Mouse (Mus musculus) cortical plate, adult 2 months (tissue): ENCODE data around the gene Acp2. TPM values are rescaled to one million over a fixed set of nuclear protein-coding genes. Genes with fewer than 3 reads are reported as not detected.

Experiments
- H3K27ac ChIP-seq: fragments of 200-500 bp; 2 replicates; pipeline ENCODE4 v1.5.1; 2012; ENCODE audit warnings: low read length, control low read depth, inconsistent platforms; ENCODE audit not compliant: insufficient read depth
- H3K4me1 ChIP-seq: fragments of 200-500 bp; 2 replicates; pipeline ENCODE4 v1.6.1; 2011; ENCODE audit warnings: low read length; ENCODE audit not compliant: control insufficient read depth, insufficient read depth
- H3K4me3 ChIP-seq: fragments of 200-500 bp; 2 replicates; pipeline ENCODE4 v1.5.1; 2011; ENCODE audit warnings: mild to moderate bottlenecking, low read length, control low read depth; ENCODE audit not compliant: insufficient read depth
- CTCF ChIP-seq: fragments of 200-500 bp; IDR thresholded peaks from 2 replicates; pipeline ENCODE4 v1.5.1; 2011; ENCODE audit warnings: mild to moderate bottlenecking, control low read depth, low read length; ENCODE audit not compliant: insufficient read depth; ENCODE audit errors: extremely low read depth
- POLR2A ChIP-seq: fragments of 200-500 bp; IDR thresholded peaks from 2 replicates; pipeline ENCODE4 v1.6.1; 2011; ENCODE audit warnings: mild to moderate bottlenecking, low read length, control low read depth; ENCODE audit not compliant: insufficient read depth; ENCODE audit errors: extremely low read depth
- polyA plus RNA-seq: library from polyadenylated mRNA; depleted of rRNA; stranded (reverse); fragments of >200 nt; gene quantifications from 2 replicates; pipeline ENCODE4 v1.2.3, GENCODE M21; 2012

Acp2 gene
- polyA plus RNA-seq, 1 experiment = 34.2 TPM

GRCm38 (mm10) chr2:91175490-91175889 is 27.2 kb upstream of the Acp2 start:
- peaks cover 2% of the 10 kb centered on the region; the same call in 1 of the 2 replicates for H3K4me1 ChIP-seq
- no peak overlapping the region for H3K4me3 ChIP-seq
- no peak overlapping the region for H3K27ac ChIP-seq
- no peak for TF ChIP-seq CTCF
- TF ChIP-seq POLR2A = no peak

GRCm38 (mm10) chr2:91176234-91176633 is 26.5 kb upstream of the Acp2 start:
- TF ChIP-seq POLR2A (no peak), CTCF (no peak)
- Histone ChIP-seq H3K27ac (no peak overlapping the region), H3K4me3 (no peak overlapping the region), H3K4me1 (peaks cover 2% of the 10 kb centered on the region; the same call in 1 of the 2 replicates)

GRCm38 (mm10) chr2:91179825-91180224 is 22.9 kb upstream of the Acp2 start:
- Histone ChIP-seq H3K27ac (no peak overlapping the region), H3K4me1 (peaks cover 3% of the 10 kb centered on the region; the same call in 1 of the 2 replicates), H3K4me3 (peak overlapping the region; percentile 21; the same call in 1 of the 2 replicates)
- TF ChIP-seq POLR2A = no peak
- no peak for TF ChIP-seq CTCF

- Histone ChIP-seq H3K4me3 (peak overlapping the region; percentile 9), H3K27ac (no peak overlapping the region), H3K4me1 (peaks cover 3% of the 10 kb centered on the region; the same call in 1 of the 2 replicates)
- TF ChIP-seq CTCF (no peak), POLR2A (no peak)
Observed at GRCm38 (mm10) chr2:91180706-91181105, 22.0 kb upstream of the Acp2 start.

GRCm38 (mm10) chr2:91182016-91182404 is 20.7 kb upstream of the Acp2 start:
- H3K4me1 ChIP-seq = peaks cover 3% of the 10 kb centered on the region; the same call in 1 of the 2 replicates
- no peak for TF ChIP-seq CTCF
- TF ChIP-seq POLR2A = peak; percentile 40; the same call in 1 of the 2 replicates
- peak overlapping the region; percentile 82 for H3K4me3 ChIP-seq

GRCm38 (mm10) chr2:91182405-91183147 is 20.1 kb upstream of the Acp2 start:
- H3K27ac ChIP-seq = peak overlapping the region; percentile 64
- TF ChIP-seq CTCF (no peak), POLR2A (no peak; the same call in 1 of the 2 replicates)

More at GRCm38 (mm10) chr2:91182016-91182404, 20.7 kb upstream of the Acp2 start:
- H3K27ac ChIP-seq = peak overlapping the region; percentile 14

GRCm38 (mm10) chr2:91183148-91183513 is 19.6 kb upstream of the Acp2 start:
- no peak for TF ChIP-seq CTCF
- TF ChIP-seq POLR2A = no peak
- peak overlapping the region; percentile 82 for H3K4me3 ChIP-seq
- H3K4me1 ChIP-seq = peaks cover 3% of the 10 kb centered on the region; the same call in 1 of the 2 replicates
- peak overlapping the region; percentile 64 for H3K27ac ChIP-seq

More at GRCm38 (mm10) chr2:91182405-91183147, 20.1 kb upstream of the Acp2 start:
- H3K4me1 ChIP-seq = peaks cover 3% of the 10 kb centered on the region; the same call in 1 of the 2 replicates
- H3K4me3 ChIP-seq = peak overlapping the region; percentile 82

- Histone ChIP-seq H3K27ac (peak within 1 kb of the TSS; percentile 64), H3K4me3 (peak within 1 kb of the TSS; percentile 82), H3K4me1 (peaks cover 3% of the 10 kb centered on the region; the same call in 1 of the 2 replicates)
- TF ChIP-seq POLR2A (no peak), CTCF (no peak)
Observed at GRCm38 (mm10) chr2:91183711-91184405, 18.8 kb upstream of the Acp2 start, which contains the start of gene Madd. Madd (minus strand) TSS chr2:91183837.

- TF ChIP-seq CTCF (no peak), POLR2A (no peak)
- H3K27ac ChIP-seq = no peak overlapping the region
- no peak overlapping the region for H3K4me3 ChIP-seq
- 0 out of 2 replicates have a peak, but pooled peaks cover 1% of the 10 kb centered on the region for H3K4me1 ChIP-seq
Observed at GRCm38 (mm10) chr2:91186208-91186607, 16.5 kb upstream of the Acp2 start.
